Mouse (Mus musculus) pancreas, adult 10 weeks (tissue): ENCODE measurements around the gene Ina. TPM values are rescaled to one million over a fixed set of nuclear protein-coding genes. Genes with fewer than 3 reads are reported as not detected.

Source experiments
- polyA plus RNA-seq: library from polyadenylated mRNA; stranded (reverse); fragments of 350-450 nt; fragmentation: Illumina TruSeq; extraction: RNeasy Lipid Tissue Mini Kit (QIAGEN cat#74804); gene quantifications from one replicate; pipeline ENCODE4 v1.2.3, GENCODE M21; 2015; ENCODE audit warnings: low read depth, low replicate concordance; ENCODE audit not compliant: insufficient read depth

The Ina gene
- 0.81 TPM for polyA plus RNA-seq

GRCm38 (mm10) chr19:47014447-47015381 lies at the start of gene Ina, which contains the start of gene Nt5c2:
Ina (plus strand) TSS chr19:47014698.
Nt5c2 (minus strand) TSS chr19:47015153.

GRCm38 (mm10) chr19:47050271-47051032 lies 36.0 kb downstream of the Ina start, which contains the start of gene Pcgf6:
Pcgf6 (minus strand) TSS chr19:47050906.

GRCm38 (mm10) chr19:47067096-47067882 lies 52.8 kb downstream of the Ina start, which contains the start of gene Taf5:
Taf5 (plus strand) TSS chr19:47067746.

Other genes starting within 250 kb of the Ina start
- 4.4 TPM for gene Nt5c2, start 455 bp downstream of the Ina start, polyA plus RNA-seq
- 3.1 TPM for gene Pcgf6, start 36.2 kb downstream of the Ina start, polyA plus RNA-seq
- 1.1 TPM for gene Taf5, start 53.0 kb downstream of the Ina start, polyA plus RNA-seq
- gene Usmg5, start 75.9 kb downstream of the Ina start, polyA plus RNA-seq, result 108 TPM
- 4.7 TPM for gene Pdcd11, start 76.1 kb downstream of the Ina start, polyA plus RNA-seq
- gene Calhm2, start 123.6 kb downstream of the Ina start, polyA plus RNA-seq, result 2.0 TPM
- gene Calhm1, start 129.6 kb downstream of the Ina start, polyA plus RNA-seq, result not detected
- gene Calhm3, start 143.1 kb downstream of the Ina start, polyA plus RNA-seq, result not detected
- 1.7 TPM for gene Neurl1a, start 164.1 kb downstream of the Ina start, polyA plus RNA-seq